Mouse (Mus musculus): Measurements from ENCODE around the gene Slc35b3. TPM values are rescaled to one million over a fixed set of nuclear protein-coding genes. Genes with fewer than 3 reads are reported as not detected.
A peak's percentile ranks its signal among the peaks of the same experiment; 100 is the strongest.

The Slc35b3 gene
- polyA plus RNA-seq (2016; fragmentation: Nextera tagmentation; extraction: Ambion mirVana) = 27.5 and 29.5 TPM in 2 replicates

- no peaks in the 10 kb centered on the region for H3K27me3 ChIP-seq
- peaks cover 12% of the 10 kb centered on the region; the same call in 1 of the 2 replicates for H3K4me1 ChIP-seq
- peak within 1 kb of the TSS; percentile 90 for H3K4me3 ChIP-seq
- H3K9me3 ChIP-seq = no peaks in the 10 kb centered on the region
- peaks cover 4% of the 10 kb centered on the region; the same call in 1 of the 2 replicates for H3K36me3 ChIP-seq
- 1% methylated on average over 67 of the region's 67 CpGs for WGBS
- peak within 1 kb of the TSS; percentile 73 for H3K9ac ChIP-seq (replicated peaks)
- peak within 1 kb of the TSS; percentile 43; the same call in 1 of the 2 replicates for H3K27ac ChIP-seq (replicated peaks)
- ATAC-seq (ENCODE audit: low FRiP score, low read depth) = peak; percentile 99
- peak within 1 kb of the TSS; percentile 63 for H3K4me2 ChIP-seq (replicated peaks)
Measured at GRCm38 (mm10) chr13:38960063-38961050, at the start of gene Slc35b3. Gene Slc35b3 (minus strand): TSS chr13:38960875.

GRCm38 (mm10) chr13:39010280-39010679, 49.6 kb upstream of the Slc35b3 start:
- 89% methylated on average over 4 of the region's 4 CpGs for WGBS

GRCm38 (mm10) chr13:39003101-39003762, 42.6 kb upstream of the Slc35b3 start:
- H3K4me1 ChIP-seq = no peaks in the 10 kb centered on the region
- H3K27me3 ChIP-seq = no peaks in the 10 kb centered on the region
- no peak overlapping the region for H3K27ac ChIP-seq (replicated peaks)
- no peaks in the 10 kb centered on the region for H3K36me3 ChIP-seq
- no peak for ATAC-seq (ENCODE audit: low FRiP score, low read depth)
- no peaks in the 10 kb centered on the region for H3K9me3 ChIP-seq
- H3K9ac ChIP-seq (replicated peaks) = no peak overlapping the region
- H3K4me2 ChIP-seq (replicated peaks) = no peak overlapping the region
- H3K4me3 ChIP-seq = no peak overlapping the region

More at GRCm38 (mm10) chr13:39010280-39010679, 49.6 kb upstream of the Slc35b3 start:
- no peaks in the 10 kb centered on the region for H3K9me3 ChIP-seq
- no peak overlapping the region for H3K27ac ChIP-seq (replicated peaks)
- no peak overlapping the region for H3K4me3 ChIP-seq
- no peak overlapping the region for H3K4me2 ChIP-seq (replicated peaks)
- H3K36me3 ChIP-seq = no peaks in the 10 kb centered on the region
- no peaks in the 10 kb centered on the region for H3K27me3 ChIP-seq
- ATAC-seq (ENCODE audit: low FRiP score, low read depth) = no peak
- no peak overlapping the region for H3K9ac ChIP-seq (replicated peaks)
- H3K4me1 ChIP-seq = 0 out of 2 replicates have a peak, but pooled peaks cover 3% of the 10 kb centered on the region

GRCm38 (mm10) chr13:39002424-39002823, 41.7 kb upstream of the Slc35b3 start:
- ATAC-seq (ENCODE audit: low FRiP score, low read depth) = no peak
- no peaks in the 10 kb centered on the region for H3K9me3 ChIP-seq
- H3K36me3 ChIP-seq = no peaks in the 10 kb centered on the region
- H3K4me2 ChIP-seq (replicated peaks) = no peak overlapping the region
- no peak overlapping the region for H3K27ac ChIP-seq (replicated peaks)
- no peak overlapping the region for H3K4me3 ChIP-seq
- H3K9ac ChIP-seq (replicated peaks) = no peak overlapping the region
- no peaks in the 10 kb centered on the region for H3K27me3 ChIP-seq
- H3K4me1 ChIP-seq = no peaks in the 10 kb centered on the region
- WGBS = 62% methylated on average over 1 of the region's 1 CpGs

- ATAC-seq (ENCODE audit: low FRiP score, low read depth) = no peak
- no peaks in the 10 kb centered on the region for H3K27me3 ChIP-seq
- no peaks in the 10 kb centered on the region for H3K9me3 ChIP-seq
- no peak overlapping the region for H3K4me3 ChIP-seq
- H3K9ac ChIP-seq (replicated peaks) = no peak overlapping the region
- no peak overlapping the region for H3K4me2 ChIP-seq (replicated peaks)
- 95% methylated on average over 11 of the region's 11 CpGs for WGBS
- H3K27ac ChIP-seq (replicated peaks) = no peak overlapping the region
- H3K4me1 ChIP-seq = no peaks in the 10 kb centered on the region
- H3K36me3 ChIP-seq = no peaks in the 10 kb centered on the region
Measured at GRCm38 (mm10) chr13:39001434-39001833, 40.8 kb upstream of the Slc35b3 start.

- H3K4me1 ChIP-seq = no peaks in the 10 kb centered on the region
- H3K36me3 ChIP-seq = no peaks in the 10 kb centered on the region
- H3K9me3 ChIP-seq = no peaks in the 10 kb centered on the region
- 82% methylated on average over 9 of the region's 9 CpGs for WGBS
- no peak overlapping the region for H3K4me2 ChIP-seq (replicated peaks)
- no peak overlapping the region for H3K27ac ChIP-seq (replicated peaks)
- no peak for ATAC-seq (ENCODE audit: low FRiP score, low read depth)
- no peak overlapping the region for H3K4me3 ChIP-seq
- no peak overlapping the region for H3K9ac ChIP-seq (replicated peaks)
- H3K27me3 ChIP-seq = no peaks in the 10 kb centered on the region
Measured at GRCm38 (mm10) chr13:38998958-38999357, 38.3 kb upstream of the Slc35b3 start.

- Histone ChIP-seq H3K9ac (replicated peaks) (no peak overlapping the region), H3K36me3 (no peaks in the 10 kb centered on the region), H3K4me2 (replicated peaks) (no peak overlapping the region), H3K27me3 (no peaks in the 10 kb centered on the region; the same call in 1 of the 2 replicates), H3K27ac (replicated peaks) (no peak overlapping the region), H3K9me3 (no peaks in the 10 kb centered on the region), H3K4me1 (no peaks in the 10 kb centered on the region), H3K4me3 (no peak overlapping the region)
- 40% methylated on average over 5 of the region's 5 CpGs for WGBS
- ATAC-seq (ENCODE audit: low FRiP score, low read depth) = no peak
Measured at GRCm38 (mm10) chr13:38992529-38992928, 31.9 kb upstream of the Slc35b3 start.

- no peak overlapping the region for H3K9ac ChIP-seq (replicated peaks)
- no peak overlapping the region for H3K4me2 ChIP-seq (replicated peaks)
- no peaks in the 10 kb centered on the region for H3K9me3 ChIP-seq
- ATAC-seq (ENCODE audit: low FRiP score, low read depth) = no peak
- H3K4me1 ChIP-seq = no peaks in the 10 kb centered on the region
- H3K36me3 ChIP-seq = no peaks in the 10 kb centered on the region
- no peak overlapping the region for H3K4me3 ChIP-seq
- WGBS = 91% methylated on average over 5 of the region's 5 CpGs
- H3K27me3 ChIP-seq = no peaks in the 10 kb centered on the region
- H3K27ac ChIP-seq (replicated peaks) = no peak overlapping the region
Measured at GRCm38 (mm10) chr13:38983751-38984150, 23.1 kb upstream of the Slc35b3 start.

GRCm38 (mm10) chr13:38980900-38981299, 20.2 kb upstream of the Slc35b3 start:
- no peaks in the 10 kb centered on the region for H3K9me3 ChIP-seq
- H3K4me3 ChIP-seq = no peak overlapping the region
- no peaks in the 10 kb centered on the region for H3K36me3 ChIP-seq
- H3K4me1 ChIP-seq = no peaks in the 10 kb centered on the region
- no peaks in the 10 kb centered on the region for H3K27me3 ChIP-seq
- WGBS = 81% methylated on average over 3 of the region's 3 CpGs
- no peak for ATAC-seq (ENCODE audit: low FRiP score, low read depth)
- no peak overlapping the region for H3K4me2 ChIP-seq (replicated peaks)
- no peak overlapping the region for H3K27ac ChIP-seq (replicated peaks)
- no peak overlapping the region for H3K9ac ChIP-seq (replicated peaks)

- Histone ChIP-seq H3K4me3 (no peak overlapping the region), H3K4me2 (replicated peaks) (no peak overlapping the region), H3K27me3 (no peaks in the 10 kb centered on the region), H3K9ac (replicated peaks) (no peak overlapping the region), H3K27ac (replicated peaks) (no peak overlapping the region), H3K4me1 (no peaks in the 10 kb centered on the region), H3K9me3 (no peaks in the 10 kb centered on the region), H3K36me3 (no peaks in the 10 kb centered on the region)
- no peak for ATAC-seq (ENCODE audit: low FRiP score, low read depth)
- WGBS = 87% methylated on average over 6 of the region's 6 CpGs
Measured at GRCm38 (mm10) chr13:38976978-38977377, 16.3 kb upstream of the Slc35b3 start.

GRCm38 (mm10) chr13:38975853-38976252, 15.2 kb upstream of the Slc35b3 start:
- no peak for ATAC-seq (ENCODE audit: low FRiP score, low read depth)
- H3K9ac ChIP-seq (replicated peaks) = no peak overlapping the region
- no peak overlapping the region for H3K4me3 ChIP-seq
- no peak overlapping the region for H3K4me2 ChIP-seq (replicated peaks)
- H3K9me3 ChIP-seq = no peaks in the 10 kb centered on the region
- WGBS = 94% methylated on average over 5 of the region's 5 CpGs
- no peak overlapping the region for H3K27ac ChIP-seq (replicated peaks)
- H3K4me1 ChIP-seq = no peaks in the 10 kb centered on the region
- no peaks in the 10 kb centered on the region for H3K36me3 ChIP-seq
- H3K27me3 ChIP-seq = no peaks in the 10 kb centered on the region

GRCm38 (mm10) chr13:38972602-38973001, 11.9 kb upstream of the Slc35b3 start:
- WGBS = 34% methylated on average over 6 of the region's 6 CpGs

More at GRCm38 (mm10) chr13:38972602-38973001, 11.9 kb upstream of the Slc35b3 start:
- H3K27me3 ChIP-seq = no peaks in the 10 kb centered on the region
- no peaks in the 10 kb centered on the region for H3K36me3 ChIP-seq
- H3K4me1 ChIP-seq = no peaks in the 10 kb centered on the region
- H3K4me2 ChIP-seq (replicated peaks) = no peak overlapping the region
- H3K27ac ChIP-seq (replicated peaks) = no peak overlapping the region
- no peak overlapping the region for H3K4me3 ChIP-seq
- no peaks in the 10 kb centered on the region for H3K9me3 ChIP-seq
- H3K9ac ChIP-seq (replicated peaks) = no peak overlapping the region
- no peak for ATAC-seq (ENCODE audit: low FRiP score, low read depth)
